Mouse (Mus musculus) adrenal gland, postnatal 36 days (tissue): ENCODE results near the gene Spsb3. TPM values are rescaled to one million over a fixed set of nuclear protein-coding genes. Genes with fewer than 3 reads are reported as not detected.

Source experiments
- DNase-seq, 2 experiments: peaks; one replicate each; pipeline ENCODE4 v3.0.0; 2021; ENCODE audit warnings: mixed read lengths in 1 of 2
- total RNA-seq, 2 experiments: library from RNA; stranded (reverse); gene quantifications; 2 replicates each; pipeline ENCODE4 v1.2.3; 2021

Spsb3 gene
- total RNA-seq, 2 experiments from 2014 or later: 31.2 to 34.7 TPM

GRCm38 (mm10) chr17:24895571-24896240 lies 9.3 kb downstream of the Spsb3 start:
- DNase-seq: peak; percentile 73 to 81

GRCm38 (mm10) chr17:24896241-24896992 lies 10.0 kb downstream of the Spsb3 start, which contains the start of gene Nme3:
Gene Nme3 (plus strand): TSS chr17:24896500.
- peak; percentile 86 to 91 for DNase-seq

GRCm38 (mm10) chr17:24896993-24897269 lies 10.5 kb downstream of the Spsb3 start:
- no peak for DNase-seq

GRCm38 (mm10) chr17:24897600-24897999 lies 11.2 kb downstream of the Spsb3 start:
- DNase-seq: peak; percentile 61 to 70

- DNase-seq: no peak
Measured at GRCm38 (mm10) chr17:24898041-24898854, 11.8 kb downstream of the Spsb3 start.

- DNase-seq: no peak
Measured at GRCm38 (mm10) chr17:24899153-24899552, 12.7 kb downstream of the Spsb3 start.

- DNase-seq: no peak
Measured at GRCm38 (mm10) chr17:24900014-24900413, 13.6 kb downstream of the Spsb3 start.

GRCm38 (mm10) chr17:24902124-24902523 lies 15.7 kb downstream of the Spsb3 start:
- no peak for DNase-seq

- DNase-seq: peak; percentile 57 to 65
Measured at GRCm38 (mm10) chr17:24902671-24903474, 16.4 kb downstream of the Spsb3 start.

GRCm38 (mm10) chr17:24903767-24904166 lies 17.3 kb downstream of the Spsb3 start:
- no peak for DNase-seq

- peak; percentile 84 to 89 for DNase-seq
Measured at GRCm38 (mm10) chr17:24907591-24907990, 21.1 kb downstream of the Spsb3 start.

GRCm38 (mm10) chr17:24913984-24914383 lies 27.5 kb downstream of the Spsb3 start:
- no peak for DNase-seq

GRCm38 (mm10) chr17:24923246-24923645 lies 36.8 kb downstream of the Spsb3 start:
- DNase-seq: no peak

GRCm38 (mm10) chr17:24929506-24929905 lies 43.1 kb downstream of the Spsb3 start:
- DNase-seq: peak; percentile 64 to 68

GRCm38 (mm10) chr17:24932431-24932830 lies 46.0 kb downstream of the Spsb3 start:
- DNase-seq: no peak

- DNase-seq: no peak
Measured at GRCm38 (mm10) chr17:24933163-24933562, 46.7 kb downstream of the Spsb3 start.

GRCm38 (mm10) chr17:24934926-24935325 lies 48.5 kb downstream of the Spsb3 start:
- DNase-seq: peak in 1 of 2 experiments; percentile 32

GRCm38 (mm10) chr17:24935666-24936065 lies 49.2 kb downstream of the Spsb3 start:
- no peak for DNase-seq

- DNase-seq: peak; percentile 98
Measured at GRCm38 (mm10) chr17:24936259-24937237, 50.1 kb downstream of the Spsb3 start, which contains the start of gene Mapk8ip3. Gene Mapk8ip3 (minus strand): TSS chr17:24936977.

- no peak for DNase-seq
Measured at GRCm38 (mm10) chr17:24937266-24937665, 50.8 kb downstream of the Spsb3 start.
